Mouse (Mus musculus): Measurements from ENCODE around the gene Vps45.

DNA sequence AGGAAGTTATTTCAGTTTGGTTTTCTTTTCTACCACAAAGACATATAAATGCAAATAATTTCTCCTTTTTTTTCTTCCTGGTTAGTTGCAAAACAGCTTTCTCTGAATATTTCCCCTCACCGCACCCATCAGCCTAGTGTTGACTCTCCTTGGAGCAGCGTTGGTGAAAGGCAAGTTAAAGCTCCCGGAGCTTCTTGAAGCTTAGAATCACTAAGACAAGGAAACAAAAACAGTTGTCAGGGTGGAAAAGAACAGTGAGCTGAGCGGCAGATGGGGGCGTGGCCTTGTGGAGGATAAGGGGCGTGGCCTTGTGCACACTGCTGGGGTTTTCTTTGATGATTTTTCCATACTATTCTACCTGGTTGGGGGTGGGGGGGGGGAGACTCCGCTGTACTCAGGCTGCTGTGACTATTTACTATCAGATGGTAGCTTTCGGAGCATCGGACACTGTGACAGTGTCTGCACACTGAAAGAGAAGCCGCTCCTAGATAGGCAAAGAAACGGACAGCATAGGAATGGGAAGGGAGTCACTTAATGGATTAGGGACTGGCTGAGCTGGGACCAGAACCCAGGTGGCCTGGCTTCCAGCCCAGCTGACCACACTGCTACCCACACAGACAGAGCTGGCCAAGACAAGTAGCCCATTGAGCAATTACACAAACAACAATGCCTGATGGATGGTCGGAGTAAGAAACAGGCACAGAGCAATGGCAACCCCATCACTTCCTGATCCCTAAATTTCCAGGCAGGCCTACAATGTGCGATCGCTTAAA lies 44.0 kb upstream of the Vps45 start:
- TF ChIP-seq CTCF (IDR thresholded peaks at IDR 0.05; ENCODE audit: borderline replicate concordance, insufficient read depth, low read depth, low read length) = no peak
- no peak for TF ChIP-seq POLR2A (IDR thresholded peaks at IDR 0.05; ENCODE audit: borderline replicate concordance, insufficient read depth, low read length)

All from cerebellum, adult 2 months (tissue).